Mouse (Mus musculus) megakaryocyte progenitor cell, adult 5-6 weeks (primary cell): ENCODE measurements at regions not wholly inside any gene's neighbourhood (a gene's known extent, or its start where the extent isn't known, plus 50 kb on each side); places are given as distances from the start of the nearest gene placed in this dataset.

Source experiments
- ATAC-seq: replicated peaks from 2 replicates; pipeline ENCODE4 v1.8.0; 2016; ENCODE audit warnings: mild to moderate bottlenecking, moderate TSS enrichment, inconsistent platforms; ENCODE audit not compliant: poor library complexity

DNA sequence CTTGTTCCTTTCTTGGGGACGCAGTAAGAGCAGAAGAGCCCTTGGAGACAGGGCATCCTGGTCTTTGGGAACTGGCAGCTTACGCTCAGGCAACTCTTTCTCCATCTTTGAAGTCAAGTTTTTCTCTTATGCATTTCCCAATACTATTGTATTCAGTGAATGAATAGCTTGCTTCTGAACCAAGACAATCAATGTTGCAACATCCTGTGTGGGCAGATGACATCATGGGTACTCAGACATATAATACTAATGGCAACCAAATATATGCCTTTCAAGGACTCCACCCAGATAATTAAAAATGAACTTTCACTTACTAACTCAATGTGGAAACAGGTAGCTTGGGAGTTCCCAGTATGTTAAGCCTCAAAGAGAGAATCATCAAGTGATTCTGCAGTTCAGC lies 104.6 kb downstream of the Ngf start:
- ATAC-seq: no peak

DNA sequence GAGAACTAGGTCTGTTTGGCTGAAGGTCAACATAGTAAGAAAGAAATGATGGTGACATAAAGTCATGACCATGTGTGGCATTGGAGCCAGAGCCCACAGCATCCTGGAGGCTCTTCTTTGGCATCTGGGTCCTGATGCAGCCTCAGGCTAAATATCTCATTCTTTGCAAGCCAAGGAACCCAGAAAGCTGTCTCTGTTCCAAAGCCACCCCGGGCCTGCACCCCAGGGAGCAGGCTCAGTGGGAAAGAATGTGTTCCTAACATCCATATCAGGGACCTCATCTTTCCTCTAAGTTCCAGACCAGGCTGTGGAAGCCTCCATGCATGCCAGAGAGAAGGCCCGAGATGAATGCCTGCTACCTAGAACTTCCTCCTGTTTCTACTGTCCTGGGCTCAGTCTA lies 107.2 kb downstream of the Ngf start:
- no peak for ATAC-seq

DNA sequence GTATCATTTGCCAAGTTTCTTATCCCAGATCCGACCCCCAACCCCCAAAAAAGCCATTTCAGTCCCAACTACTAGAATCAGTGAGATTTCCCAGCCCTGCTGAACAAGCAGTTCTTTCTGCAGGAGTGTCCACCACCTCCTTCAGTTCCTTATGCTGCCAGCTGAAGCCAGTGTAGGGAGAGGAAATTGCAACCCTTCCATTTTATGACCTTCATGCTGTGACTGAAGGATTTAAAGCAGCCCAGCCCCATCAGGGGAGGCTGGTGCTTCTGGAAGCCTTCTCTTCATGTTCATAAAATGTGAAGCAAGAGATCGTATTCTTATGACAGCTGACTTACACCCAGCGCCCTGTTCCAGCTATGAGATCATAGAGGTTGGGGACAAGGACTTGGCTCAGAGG lies 112.1 kb downstream of the Ngf start:
- no peak for ATAC-seq

DNA sequence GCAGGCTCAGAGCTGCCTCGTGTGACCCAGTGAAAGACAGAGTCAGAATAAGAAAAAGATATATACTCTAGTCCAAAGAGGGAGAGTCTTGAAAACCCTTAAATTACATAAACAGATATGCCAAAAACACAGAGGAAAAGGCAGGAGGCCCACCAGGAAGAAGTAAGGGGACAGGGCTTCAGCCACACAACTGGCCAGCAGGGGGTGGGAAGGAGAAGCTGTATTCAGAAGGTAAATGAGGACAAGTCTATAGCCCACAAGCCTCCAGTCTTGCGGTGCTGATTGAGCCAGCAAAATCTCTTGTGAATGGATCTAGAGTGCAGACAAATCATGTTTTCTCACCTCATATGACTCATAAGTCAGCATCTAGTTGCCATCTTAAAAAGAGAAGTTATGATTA lies 115.4 kb downstream of the Ngf start:
- no peak for ATAC-seq

DNA sequence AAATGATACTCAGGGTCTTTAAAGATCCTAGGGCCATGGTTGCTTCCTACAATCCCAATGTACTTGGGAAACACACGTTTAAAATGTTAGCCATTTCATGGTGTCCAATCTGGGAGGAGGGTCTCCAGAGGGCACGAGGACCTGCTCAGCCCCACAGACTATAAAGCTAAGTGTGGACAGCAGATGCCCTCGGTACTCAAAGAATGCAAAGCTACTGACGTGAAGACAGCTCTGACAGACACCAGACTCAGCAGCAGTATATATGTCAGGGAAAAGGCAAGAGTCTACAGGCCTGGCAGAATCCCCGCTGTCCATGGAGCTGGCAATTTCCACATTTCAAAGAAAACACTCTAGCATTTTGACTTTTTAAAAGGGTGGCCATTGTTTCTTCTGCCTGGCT lies 116.5 kb downstream of the Ngf start:
- ATAC-seq: no peak

DNA sequence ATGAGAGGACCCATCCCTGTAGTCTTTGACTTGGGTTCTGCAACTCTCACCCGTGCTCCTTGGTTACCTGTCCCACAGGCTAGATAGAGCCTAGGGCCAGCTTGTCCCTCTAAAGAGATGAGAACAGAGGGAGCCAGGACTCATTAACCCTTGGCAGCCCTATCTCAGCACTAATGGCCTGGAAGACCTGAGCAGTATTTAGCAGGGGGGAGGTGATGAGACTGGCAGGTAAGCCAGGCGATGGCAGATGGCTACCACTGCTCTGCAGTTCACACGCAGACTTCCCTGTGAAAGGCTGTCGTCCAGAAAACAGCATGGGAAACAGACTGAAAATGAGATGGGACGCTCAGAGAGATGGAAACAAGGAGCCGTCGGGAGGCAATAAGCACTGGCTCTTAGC lies 122.3 kb downstream of the Ngf start:
- no peak for ATAC-seq

DNA sequence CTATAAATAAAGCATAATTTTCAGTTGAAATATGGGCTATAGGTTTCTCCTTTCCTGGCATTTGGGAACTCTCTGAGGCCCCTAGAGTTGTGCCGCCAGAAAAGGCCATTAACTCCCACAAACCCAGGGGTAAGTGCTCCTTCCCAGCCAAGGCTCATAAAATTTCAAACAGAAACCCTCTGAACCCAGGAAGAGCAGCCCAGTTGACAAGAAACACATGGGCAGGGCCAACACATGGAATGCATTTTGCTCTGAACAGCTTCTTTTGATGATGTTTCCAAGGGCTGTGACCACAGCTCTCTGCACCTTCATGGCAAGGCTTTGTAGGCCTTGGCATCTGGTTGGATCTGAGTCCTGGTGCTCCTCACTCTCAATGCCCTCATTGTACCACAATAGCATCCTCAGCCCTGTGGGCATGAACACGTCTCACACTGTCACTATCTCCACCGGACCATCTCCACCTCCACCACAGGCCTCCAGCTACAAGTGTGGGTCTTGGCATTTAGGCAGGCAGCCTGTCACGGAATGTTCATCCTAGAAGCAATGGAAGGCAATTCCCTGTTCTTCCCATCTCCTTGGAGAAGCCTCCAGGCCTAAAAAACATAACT lies 127.3 kb downstream of the Ngf start:
- ATAC-seq: no peak

DNA sequence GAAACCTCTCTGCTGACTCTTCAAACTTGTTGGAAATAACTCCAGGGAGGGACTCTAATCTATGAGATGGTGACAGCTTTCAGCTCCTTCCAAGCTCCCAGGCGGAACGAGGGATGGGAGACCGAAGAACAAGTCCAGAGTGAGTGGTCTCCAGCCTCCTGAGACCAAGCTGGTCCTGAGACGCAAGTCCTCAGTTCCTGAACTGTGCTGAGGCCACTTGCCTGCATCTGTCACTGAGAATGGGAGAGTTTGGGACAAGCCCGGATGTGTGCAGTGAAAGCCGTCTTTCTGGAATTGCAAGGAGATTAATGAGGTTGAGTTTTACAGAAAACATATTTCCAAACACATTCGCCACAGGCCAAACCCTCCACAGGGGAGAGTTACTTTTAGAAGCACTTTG lies 129.3 kb downstream of the Ngf start:
- ATAC-seq: no peak

DNA sequence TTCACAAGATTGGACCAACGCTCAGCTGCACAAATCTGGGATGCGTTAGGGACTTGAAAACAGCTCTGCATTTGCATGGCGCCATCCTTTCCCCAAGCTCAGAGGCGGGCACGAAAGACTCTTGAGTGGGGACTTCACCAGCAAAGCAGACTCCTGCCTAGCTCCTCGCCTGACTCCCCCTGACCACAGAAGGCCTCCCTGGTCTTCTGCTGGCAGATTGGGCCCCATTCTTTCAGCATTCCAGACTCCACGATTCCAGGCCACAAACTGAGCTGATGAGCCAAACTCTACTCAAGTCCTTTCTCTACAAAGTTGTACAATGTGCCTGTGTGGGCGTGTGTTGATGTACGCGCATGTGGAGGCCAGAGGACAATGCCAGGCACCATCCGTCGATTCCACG lies 131.6 kb upstream of the Tspan2 start:
- no peak for ATAC-seq

DNA sequence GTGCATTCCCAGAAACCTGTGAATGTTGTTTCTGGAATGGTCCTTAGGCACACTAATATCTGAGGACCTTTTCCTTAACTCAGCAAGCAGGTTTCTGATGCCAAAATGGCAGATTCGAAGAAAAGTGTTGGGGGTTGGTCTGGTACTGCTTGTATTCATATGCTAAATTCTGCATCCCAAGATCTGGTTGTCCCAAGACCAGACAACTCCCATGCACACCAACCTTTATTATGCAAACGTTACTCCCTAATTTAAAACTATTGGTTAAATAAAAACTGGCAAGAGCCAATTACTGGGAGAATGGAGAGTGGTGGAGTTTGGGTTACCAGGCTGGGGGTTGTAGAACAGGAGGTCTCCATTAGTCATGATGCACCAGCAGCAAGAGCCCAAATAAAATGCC lies 129.0 kb upstream of the Tspan2 start:
- no peak for ATAC-seq

DNA sequence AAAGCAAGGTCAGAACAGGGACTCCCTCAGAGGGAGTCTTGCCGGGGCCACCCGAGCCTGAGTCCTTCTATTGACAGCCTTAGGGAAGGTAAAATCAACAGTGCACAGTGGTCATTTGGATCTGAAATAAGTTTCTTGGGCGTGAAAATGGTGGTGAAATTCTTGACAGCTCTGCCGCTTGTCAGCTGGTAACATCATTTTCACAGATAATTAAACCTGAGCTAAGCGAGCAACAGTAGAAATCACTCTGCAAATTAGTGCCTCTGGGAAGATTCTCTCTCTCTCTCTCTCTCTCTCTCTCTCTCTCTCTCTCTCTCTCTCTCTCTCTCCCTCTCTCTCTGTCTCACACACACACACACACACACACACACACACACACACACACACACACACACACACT lies 123.4 kb upstream of the Tspan2 start:
- ATAC-seq: no peak

DNA sequence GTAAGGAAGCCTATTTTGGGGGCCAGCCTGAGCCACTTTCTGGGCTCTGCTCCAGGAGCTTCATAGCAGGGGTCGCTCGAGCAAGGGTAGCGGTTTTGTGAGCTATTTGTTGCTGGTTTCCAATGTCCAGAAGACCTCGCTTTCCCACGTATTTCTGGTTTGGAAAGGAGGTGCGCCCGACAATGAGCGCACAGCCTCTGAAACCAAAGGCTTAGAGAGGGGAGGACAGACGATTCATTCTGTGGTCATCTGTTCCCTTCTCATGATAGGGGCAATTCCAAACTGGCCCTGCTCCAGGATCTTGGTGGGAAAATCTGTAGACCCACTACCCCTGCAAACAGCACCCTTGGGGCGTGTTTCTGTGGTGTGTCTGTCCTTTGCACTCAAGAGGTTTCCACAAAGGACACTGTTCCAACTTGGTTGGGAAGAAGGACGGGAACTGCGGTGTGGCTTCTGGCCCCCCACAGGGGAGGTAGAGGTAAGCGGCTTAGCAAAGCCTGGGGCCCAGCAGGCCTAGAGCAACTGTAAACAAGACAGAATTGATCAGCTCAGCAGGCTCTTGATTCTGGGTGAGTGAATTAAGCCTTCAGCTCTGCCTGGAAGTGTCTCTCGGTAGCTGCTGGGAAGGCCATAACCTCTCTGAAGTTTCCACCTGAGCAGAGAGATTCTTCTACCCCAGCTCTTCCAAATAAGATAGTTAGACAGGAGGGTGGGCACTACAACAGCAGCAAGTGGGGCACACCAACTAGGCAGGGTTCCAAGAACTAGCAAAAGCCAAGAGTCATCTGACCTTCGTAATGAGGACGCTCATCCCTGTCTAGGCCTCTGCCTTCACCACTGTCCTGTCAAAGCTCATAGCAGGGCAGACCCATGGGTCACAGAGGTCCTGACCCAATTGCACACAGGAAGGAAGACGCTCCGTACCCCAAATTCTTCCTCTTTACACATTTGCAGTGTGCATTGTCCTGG lies 122.6 kb upstream of the Tspan2 start:
- ATAC-seq: no peak

DNA sequence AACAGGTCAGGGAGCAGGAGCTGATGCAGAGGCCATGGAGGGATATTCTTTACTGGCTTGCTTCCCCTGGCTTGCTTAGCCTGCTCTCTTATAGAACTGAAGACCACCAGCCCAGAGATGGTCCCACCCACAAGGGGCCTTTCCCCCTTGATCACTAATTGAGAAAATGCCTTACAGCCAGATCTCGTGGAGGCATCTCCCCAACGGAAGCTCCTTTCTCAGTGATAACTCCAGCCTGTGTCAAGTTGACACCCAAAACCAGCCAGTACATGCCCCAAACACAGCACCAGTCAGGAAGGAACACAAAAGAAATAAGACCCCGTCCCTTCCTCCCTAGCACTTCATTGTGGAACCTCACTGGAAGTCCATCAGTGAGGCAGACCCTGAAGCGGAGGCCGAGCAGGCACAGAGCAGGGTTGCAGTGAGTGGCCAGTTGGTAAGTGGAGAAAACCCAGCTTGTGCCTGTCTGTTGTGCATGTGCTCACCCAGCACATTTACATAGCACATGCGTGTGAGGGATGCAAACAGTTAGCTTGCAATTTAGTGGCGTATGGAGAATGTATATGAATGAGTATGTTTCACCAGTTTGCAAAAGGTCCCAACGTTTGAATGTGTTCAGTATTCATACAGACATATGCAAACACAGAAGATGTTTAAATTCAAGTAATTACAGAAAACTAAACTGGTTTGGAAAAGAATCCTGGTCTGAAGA lies 114.5 kb upstream of the Tspan2 start:
- no peak for ATAC-seq

DNA sequence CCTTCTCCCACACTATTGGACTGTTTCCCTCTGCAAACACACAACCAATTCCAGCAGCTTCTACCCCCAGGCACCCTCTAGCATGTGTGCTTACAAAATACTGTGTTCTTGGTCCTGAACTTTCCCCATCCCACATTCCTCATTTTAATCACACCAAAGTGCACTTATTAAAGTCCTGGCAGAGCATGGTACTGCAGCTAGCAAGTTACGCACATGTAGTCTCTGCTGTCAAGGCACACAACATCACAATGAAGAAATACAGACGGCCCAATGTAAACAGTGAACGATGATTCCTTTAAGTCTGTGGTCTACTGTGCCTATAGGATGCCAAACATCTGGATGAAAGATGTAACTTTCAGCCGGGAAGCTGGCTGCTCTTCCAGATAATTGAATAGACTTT lies 98.3 kb upstream of the Tspan2 start:
- ATAC-seq: no peak

DNA sequence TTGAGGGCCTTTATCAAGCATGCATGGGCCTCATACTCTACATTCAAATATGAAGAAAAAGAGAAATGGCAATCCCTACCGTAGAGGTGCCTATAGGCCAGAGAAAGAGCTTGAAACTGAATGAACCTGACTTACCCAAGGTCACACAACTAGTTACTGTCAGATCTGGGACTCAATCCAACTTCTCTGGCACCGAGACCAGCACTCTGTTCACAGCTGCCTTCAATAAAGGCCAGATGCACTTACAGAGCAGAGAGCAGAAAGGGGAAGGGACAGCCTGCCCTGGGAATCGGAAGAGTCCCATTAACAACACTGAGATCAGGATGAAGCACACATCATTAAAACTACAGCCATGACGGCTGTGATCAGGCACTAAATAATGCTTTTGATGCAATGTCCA lies 97.7 kb upstream of the Tspan2 start:
- ATAC-seq: no peak

DNA sequence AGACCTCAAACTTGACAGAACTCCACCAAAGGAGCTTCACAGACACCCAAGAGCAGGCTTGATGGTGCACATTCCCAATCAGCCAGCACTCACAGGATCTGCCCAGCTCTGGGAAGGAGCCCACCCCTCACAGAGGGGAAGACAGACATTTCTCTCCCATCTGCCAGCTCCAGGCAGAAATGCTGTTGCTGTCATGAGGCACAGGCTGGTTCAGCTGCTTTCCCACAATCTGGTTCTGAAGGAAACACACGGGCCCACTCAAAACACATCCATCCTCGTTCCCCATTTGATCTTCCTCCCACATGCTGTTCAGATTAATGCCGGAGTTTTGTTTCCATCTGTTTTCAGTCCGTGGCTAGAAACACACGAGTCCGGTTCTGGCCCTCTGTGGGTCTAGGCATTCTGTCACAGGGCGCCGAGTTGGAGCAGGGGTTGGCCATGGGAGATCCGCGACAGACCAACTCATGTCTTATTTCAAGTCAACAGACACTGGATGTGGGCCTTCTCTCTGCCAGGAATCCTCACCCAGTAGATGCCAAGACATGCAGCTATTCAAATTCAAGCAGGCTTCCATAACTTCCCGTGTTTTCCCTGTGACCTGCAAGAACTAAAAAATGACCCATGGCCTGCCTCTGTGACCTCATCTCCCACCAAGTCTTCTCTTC lies 89.9 kb upstream of the Tspan2 start:
- ATAC-seq: no peak

DNA sequence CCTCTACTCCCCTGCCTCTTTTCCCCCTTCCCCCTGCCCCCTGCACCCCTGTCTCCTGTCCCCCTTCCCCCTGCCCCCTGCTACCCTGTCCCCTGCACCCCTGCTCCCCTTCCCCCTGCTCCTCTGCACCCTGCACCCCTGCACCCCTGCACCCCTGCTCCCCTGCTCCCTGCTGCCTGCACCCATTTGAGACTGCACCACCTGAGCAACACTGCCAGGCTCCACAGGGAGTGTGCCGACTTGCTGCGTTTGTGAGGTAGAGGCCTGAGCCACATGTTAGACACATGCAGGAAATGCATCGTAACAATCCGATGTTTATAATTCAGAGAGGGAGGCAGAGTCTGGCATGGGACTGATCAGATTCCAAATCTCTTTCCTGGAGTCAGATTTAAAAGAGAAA lies 85.9 kb upstream of the Tspan2 start:
- no peak for ATAC-seq

DNA sequence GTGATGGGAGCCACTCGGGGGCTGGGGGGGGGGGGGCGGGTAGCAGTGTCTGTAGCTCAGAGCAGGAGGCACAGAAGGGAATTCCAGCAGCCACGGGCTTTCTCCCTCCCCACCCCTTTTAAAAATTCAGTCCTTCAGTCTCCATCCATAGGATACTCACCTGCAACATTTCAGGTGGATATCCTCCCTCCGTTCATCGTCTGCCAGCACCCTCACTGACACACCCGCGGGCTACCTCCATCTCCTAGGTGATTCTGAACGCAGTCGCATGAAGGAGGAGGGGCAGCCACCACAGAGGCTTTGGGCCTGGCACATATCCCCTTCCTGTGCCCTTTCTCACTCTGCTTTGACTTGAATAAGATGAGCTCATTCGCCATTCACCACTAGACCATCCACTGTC lies 79.4 kb upstream of the Tspan2 start:
- ATAC-seq: no peak

DNA sequence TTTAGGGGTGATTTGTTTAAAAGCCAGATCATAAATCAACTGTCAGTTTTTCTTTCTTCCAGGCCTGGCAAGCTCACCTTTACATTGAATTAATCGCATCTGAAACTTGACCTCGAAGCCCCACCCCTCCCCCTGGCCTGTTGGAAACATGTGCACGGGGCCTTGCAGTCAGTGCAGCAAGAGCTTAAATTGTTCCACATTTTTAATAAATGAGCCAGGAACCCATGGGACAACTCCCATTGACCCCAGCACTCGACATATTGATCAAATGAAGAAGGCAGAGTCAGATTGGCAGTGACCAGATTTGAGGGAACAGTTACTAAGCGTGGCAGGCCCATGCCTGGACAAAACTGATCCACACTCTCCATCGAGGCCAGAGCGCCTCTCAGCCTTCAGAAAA lies 77.2 kb upstream of the Tspan2 start:
- ATAC-seq: no peak

DNA sequence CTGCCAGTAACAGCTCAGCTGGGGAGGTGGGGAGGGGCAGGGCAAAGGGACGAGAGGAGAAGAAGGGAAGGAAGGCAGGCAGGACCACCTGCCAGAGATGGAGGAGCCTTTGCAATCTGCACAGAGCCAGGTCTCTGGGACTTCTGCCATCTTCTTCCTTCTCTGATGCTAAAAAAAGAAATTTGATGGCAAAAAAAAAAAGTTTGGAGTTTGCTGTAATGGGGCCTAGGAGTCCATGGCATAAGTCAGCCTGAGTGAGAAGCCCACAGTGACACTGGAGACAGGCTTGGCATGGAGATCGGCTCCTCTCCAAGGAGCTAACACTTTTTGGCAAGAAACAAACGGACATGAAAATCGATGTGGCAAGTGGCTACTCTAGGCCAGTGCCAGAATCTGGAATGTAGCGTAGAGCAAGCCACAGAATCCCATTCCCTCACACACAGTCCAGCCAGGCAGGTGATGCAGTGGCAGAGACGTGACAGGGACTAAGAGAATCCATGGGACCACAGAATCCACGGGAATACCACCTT lies 76.7 kb upstream of the Tspan2 start:
- ATAC-seq: no peak

DNA sequence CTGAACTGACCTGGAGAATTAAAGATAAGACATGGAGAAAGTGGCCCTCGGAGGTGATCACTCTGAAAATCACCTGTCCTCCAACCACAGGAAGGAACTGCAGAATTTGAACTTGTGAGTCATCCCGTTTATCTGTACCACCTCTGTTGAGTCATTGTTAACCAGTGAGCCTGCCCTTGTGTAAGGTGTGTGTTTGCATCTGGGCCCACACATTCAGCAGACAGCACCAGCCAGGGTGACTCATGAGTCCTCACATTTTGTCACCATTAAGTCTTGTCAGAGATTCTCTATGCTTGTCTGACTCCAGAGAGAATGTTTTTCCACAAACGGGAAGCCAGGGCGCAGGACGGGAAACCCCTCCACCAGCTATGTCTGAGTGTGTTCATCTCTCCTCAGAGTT lies 75.0 kb upstream of the Tspan2 start:
- ATAC-seq: no peak
